Mouse (Mus musculus) G1E (cell line): ENCODE data around the gene Nox4.

ENCODE experiments used
- CTCF ChIP-seq: IDR thresholded peaks from 2 replicates; pipeline ENCODE4 v1.5.1; 2012; ENCODE audit warnings: low read depth, low read length, inconsistent platforms, mixed read lengths
- GATA1 ChIP-seq: IDR thresholded peaks from 2 replicates; pipeline ENCODE4 v1.6.1; 2012; ENCODE audit warnings: borderline replicate concordance, low read length, inconsistent platforms, mixed read lengths
- GATA2 ChIP-seq: IDR thresholded peaks from 2 replicates; pipeline ENCODE4 v1.6.1; 2012; ENCODE audit warnings: low read depth, low read length, inconsistent platforms, borderline replicate concordance
- TAL1 ChIP-seq: conservative IDR thresholded peaks from 2 replicates; pipeline ENCODE4 v1.6.1; 2012; ENCODE audit warnings: low read depth, low read length, inconsistent platforms, mixed read lengths

- TF ChIP-seq CTCF, result no peak
- TF ChIP-seq TAL1, result no peak
- TF ChIP-seq GATA1, result no peak
- TF ChIP-seq GATA2, result no peak
Measured at GRCm38 (mm10) chr7:87413271-87413670, 167.4 kb downstream of the Nox4 start.
